Comparison of ENCODE assay signal across 14 mouse cellular contexts in genomic region chr7:80184551-80184950, GRCm38 (mm10). TPM values are rescaled to one million over a fixed set of nuclear protein-coding genes. Genes with fewer than 3 reads are reported as not detected.
DNase-seq lines count a peak whose midpoint lies in the region; ATAC-seq lines count a peak whose summit lies in the region.
"Had no signal": no experiment of that assay in that cellular context is flagged by ENCODE, and none has a peak within 500 bp of the region (broad histone marks: within the 10 kb centered on the region; RNA-seq: fewer than 3 reads in every experiment).

No protein-coding gene starts in this region.

- H3K9ac ChIP-seq in forebrain, embryonic 11.5 days (ENCODE audit: low read length) = no peak overlapping the region
- H3K9ac ChIP-seq in intestine, embryonic 16.5 days (ENCODE audit: low read depth, low read length) = no peak overlapping the region
- H3K9ac ChIP-seq in intestine, embryonic 15.5 days = no peak overlapping the region
- H3K9ac ChIP-seq in neural tube, embryonic 13.5 days = no peak overlapping the region
- H3K9ac ChIP-seq in stomach, embryonic 16.5 days (ENCODE audit: low read length) = no peak overlapping the region
- H3K9ac ChIP-seq: forebrain, embryonic 13.5 days had no signal

- peak overlapping the region; percentile 67; the same call in 1 of the 2 replicates for H3K27ac ChIP-seq in forebrain, embryonic 10.5 days
- no peak overlapping the region for H3K27ac ChIP-seq in forebrain, embryonic 11.5 days (ENCODE audit: low read depth, low read length)
- peak overlapping the region; percentile 75; the same call in 1 of the 2 replicates for H3K27ac ChIP-seq in intestine, embryonic 16.5 days (ENCODE audit: low read length)
- H3K27ac ChIP-seq in intestine, embryonic 15.5 days = no peak overlapping the region
- H3K27ac ChIP-seq in neural tube, embryonic 13.5 days (replicated peaks) = 0 out of 2 replicates have a peak overlapping the region, but pooled peaks have one; percentile 24
- H3K27ac ChIP-seq in stomach, embryonic 16.5 days (ENCODE audit: low read length) = peak overlapping the region; percentile 92; the same call in 1 of the 2 replicates
- H3K27ac ChIP-seq: forebrain, embryonic 13.5 days had no signal

- no peak for DNase-seq in forebrain, embryonic 10.5 days (ENCODE audit: extremely low spot score, low spot score)
- DNase-seq in forebrain, embryonic 11.5 days (ENCODE audit: low spot score) = no peak
- no peak for DNase-seq in neural tube, embryonic 10.5 days (ENCODE audit: extremely low spot score, low spot score)
- DNase-seq in frontal cortex, postnatal 14 days (ENCODE audit: low spot score in 2 of 2) = no peak
- DNase-seq: cerebellum, adult 8-10 months; gastrocnemius, postnatal 25 days; lung, adult 18-20 months; right cerebral cortex, postnatal 4 days had no signal

- no peak for ATAC-seq in forebrain, embryonic 11.5 days (replicated peaks; ENCODE audit: low FRiP score)
- ATAC-seq in intestine, embryonic 16.5 days = no peak
- ATAC-seq in intestine, embryonic 15.5 days = no peak
- no peak for ATAC-seq in neural tube, embryonic 13.5 days (ENCODE audit: low read depth)
- ATAC-seq in stomach, embryonic 16.5 days (ENCODE audit: insufficient read depth, low FRiP score) = no peak
- ATAC-seq: forebrain, embryonic 13.5 days had no signal

- no peak overlapping the region for H3K4me2 ChIP-seq in forebrain, embryonic 11.5 days (ENCODE audit: low read depth, low read length, severe bottlenecking)
- H3K4me2 ChIP-seq in intestine, embryonic 16.5 days (ENCODE audit: low read depth, low read length) = no peak overlapping the region
- H3K4me2 ChIP-seq in intestine, embryonic 15.5 days (replicated peaks) = no peak overlapping the region
- no peak overlapping the region for H3K4me2 ChIP-seq in neural tube, embryonic 13.5 days
- H3K4me2 ChIP-seq in stomach, embryonic 16.5 days (ENCODE audit: low read depth, low read length) = no peak overlapping the region
- H3K4me2 ChIP-seq: forebrain, embryonic 13.5 days had no signal

- no peaks in the 10 kb centered on the region for H3K36me3 ChIP-seq in forebrain, embryonic 10.5 days (replicated peaks)
- H3K36me3 ChIP-seq in forebrain, embryonic 11.5 days (ENCODE audit: control insufficient read depth, insufficient read depth, low read length) = no peaks in the 10 kb centered on the region
- H3K36me3 ChIP-seq in intestine, embryonic 16.5 days (ENCODE audit: control insufficient read depth, insufficient read depth, low read length) = no peaks in the 10 kb centered on the region
- no peaks in the 10 kb centered on the region for H3K36me3 ChIP-seq in intestine, embryonic 15.5 days
- no peaks in the 10 kb centered on the region for H3K36me3 ChIP-seq in neural tube, embryonic 13.5 days
- no peaks in the 10 kb centered on the region for H3K36me3 ChIP-seq in stomach, embryonic 16.5 days (ENCODE audit: control insufficient read depth, insufficient read depth, low read length)
- H3K36me3 ChIP-seq: embryonic facial prominence, embryonic 10.5 days had no signal

- H3K4me1 ChIP-seq in forebrain, embryonic 10.5 days = peaks cover 57% of the 10 kb centered on the region
- H3K4me1 ChIP-seq in forebrain, embryonic 11.5 days (replicated peaks; ENCODE audit: control insufficient read depth, insufficient read depth, low read length) = peaks cover 19% of the 10 kb centered on the region
- H3K4me1 ChIP-seq in intestine, embryonic 16.5 days (ENCODE audit: control insufficient read depth, insufficient read depth, low read length) = peaks cover 37% of the 10 kb centered on the region; the same call in 1 of the 2 replicates
- H3K4me1 ChIP-seq in intestine, embryonic 15.5 days (replicated peaks) = peaks cover 27% of the 10 kb centered on the region
- H3K4me1 ChIP-seq in neural tube, embryonic 13.5 days (replicated peaks) = peaks cover 44% of the 10 kb centered on the region
- peaks cover 21% of the 10 kb centered on the region for H3K4me1 ChIP-seq in stomach, embryonic 16.5 days (ENCODE audit: control insufficient read depth, insufficient read depth, low read length)

- 90% methylated on average over 4 of the region's 4 CpGs for WGBS in forebrain, embryonic 10.5 days
- 84% methylated on average over 4 of the region's 4 CpGs for WGBS in forebrain, embryonic 11.5 days
- 47% methylated on average over 4 of the region's 4 CpGs for WGBS in intestine, embryonic 16.5 days
- 45% methylated on average over 4 of the region's 4 CpGs for WGBS in intestine, embryonic 15.5 days
- WGBS in neural tube, embryonic 13.5 days = 35% methylated on average over 4 of the region's 4 CpGs
- WGBS in stomach, embryonic 16.5 days = 21% methylated on average over 4 of the region's 4 CpGs

- no peaks in the 10 kb centered on the region for H3K9me3 ChIP-seq in forebrain, embryonic 10.5 days
- no peaks in the 10 kb centered on the region for H3K9me3 ChIP-seq in forebrain, embryonic 11.5 days (ENCODE audit: control insufficient read depth, low read length)
- no peaks in the 10 kb centered on the region for H3K9me3 ChIP-seq in intestine, embryonic 16.5 days (ENCODE audit: control insufficient read depth, low read length)
- no peaks in the 10 kb centered on the region for H3K9me3 ChIP-seq in intestine, embryonic 15.5 days
- no peaks in the 10 kb centered on the region for H3K9me3 ChIP-seq in neural tube, embryonic 13.5 days
- no peaks in the 10 kb centered on the region for H3K9me3 ChIP-seq in stomach, embryonic 16.5 days (replicated peaks; ENCODE audit: control insufficient read depth, low read length)
- H3K9me3 ChIP-seq: embryonic facial prominence, embryonic 10.5 days; forebrain, embryonic 13.5 days had no signal

- no peaks in the 10 kb centered on the region for H3K27me3 ChIP-seq in forebrain, embryonic 10.5 days (ENCODE audit: poor library complexity, severe bottlenecking)
- H3K27me3 ChIP-seq in forebrain, embryonic 11.5 days (ENCODE audit: control insufficient read depth, insufficient read depth, low read length) = no peaks in the 10 kb centered on the region
- no peaks in the 10 kb centered on the region for H3K27me3 ChIP-seq in intestine, embryonic 16.5 days (replicated peaks; ENCODE audit: control insufficient read depth, insufficient read depth, low read length)
- no peaks in the 10 kb centered on the region for H3K27me3 ChIP-seq in intestine, embryonic 15.5 days (replicated peaks)
- H3K27me3 ChIP-seq in neural tube, embryonic 13.5 days = no peaks in the 10 kb centered on the region
- H3K27me3 ChIP-seq in stomach, embryonic 16.5 days (ENCODE audit: control insufficient read depth, insufficient read depth, low read length) = no peaks in the 10 kb centered on the region
- H3K27me3 ChIP-seq: forebrain, embryonic 13.5 days had no signal

- no peak overlapping the region for H3K4me3 ChIP-seq in forebrain, embryonic 10.5 days
- no peak overlapping the region for H3K4me3 ChIP-seq in forebrain, embryonic 11.5 days (ENCODE audit: low read depth, low read length)
- H3K4me3 ChIP-seq in intestine, embryonic 16.5 days (ENCODE audit: low read length) = no peak overlapping the region
- H3K4me3 ChIP-seq in intestine, embryonic 15.5 days (replicated peaks) = no peak overlapping the region
- H3K4me3 ChIP-seq in neural tube, embryonic 13.5 days = no peak overlapping the region
- no peak overlapping the region for H3K4me3 ChIP-seq in stomach, embryonic 16.5 days (replicated peaks; ENCODE audit: low read length)
- H3K4me3 ChIP-seq: embryonic facial prominence, embryonic 10.5 days; forebrain, embryonic 13.5 days had no signal

RNA-seq across cellular contexts. Expression of gene Sema4b, which starts 2.1 kb away (rescaled TPM):
- polyA plus RNA-seq in forebrain, embryonic 10.5 days (2016; fragmentation: Nextera tagmentation; extraction: Ambion mirVana) = 15.1 and 15.9 TPM in 2 replicates
- 15.7 and 17.3 TPM in 2 replicates for polyA plus RNA-seq in forebrain, embryonic 11.5 days (2014; fragmentation: Nextera tagmentation; extraction: Ambion mirVana)
- polyA plus RNA-seq in intestine, embryonic 16.5 days (2015; fragmentation: Nextera tagmentation; extraction: Ambion mirVana) = 14.9 and 16.3 TPM in 2 replicates
- polyA plus RNA-seq in intestine, embryonic 15.5 days (2015; fragmentation: Nextera tagmentation; extraction: Ambion mirVana) = 16.8 and 16.9 TPM in 2 replicates
- polyA plus RNA-seq in neural tube, embryonic 13.5 days (2015; fragmentation: Nextera tagmentation; extraction: Ambion mirVana) = 22.1 and 23.2 TPM in 2 replicates
- polyA plus RNA-seq in stomach, embryonic 16.5 days (2015; fragmentation: Nextera tagmentation; extraction: Ambion mirVana) = 19.7 and 23.7 TPM in 2 replicates

RNA-seq across cellular contexts. Expression of gene Cib1, which starts 48.1 kb away (rescaled TPM):
- polyA plus RNA-seq in forebrain, embryonic 10.5 days (2016; fragmentation: Nextera tagmentation; extraction: Ambion mirVana) = 69.0 and 70.2 TPM in 2 replicates
- 51.4 and 58.1 TPM in 2 replicates for polyA plus RNA-seq in forebrain, embryonic 11.5 days (2014; fragmentation: Nextera tagmentation; extraction: Ambion mirVana)
- 285 and 306 TPM in 2 replicates for polyA plus RNA-seq in intestine, embryonic 16.5 days (2015; fragmentation: Nextera tagmentation; extraction: Ambion mirVana)
- 199 and 237 TPM in 2 replicates for polyA plus RNA-seq in intestine, embryonic 15.5 days (2015; fragmentation: Nextera tagmentation; extraction: Ambion mirVana)
- 31.0 and 34.6 TPM in 2 replicates for polyA plus RNA-seq in neural tube, embryonic 13.5 days (2015; fragmentation: Nextera tagmentation; extraction: Ambion mirVana)
- 141 and 167 TPM in 2 replicates for polyA plus RNA-seq in stomach, embryonic 16.5 days (2015; fragmentation: Nextera tagmentation; extraction: Ambion mirVana)

RNA-seq across cellular contexts. Expression of gene Gdpgp1, which starts 48.1 kb away (rescaled TPM):
- 6.3 and 6.7 TPM in 2 replicates for polyA plus RNA-seq in forebrain, embryonic 10.5 days (2016; fragmentation: Nextera tagmentation; extraction: Ambion mirVana)
- polyA plus RNA-seq in forebrain, embryonic 11.5 days (2014; fragmentation: Nextera tagmentation; extraction: Ambion mirVana) = 5.3 and 5.7 TPM in 2 replicates
- polyA plus RNA-seq in intestine, embryonic 16.5 days (2015; fragmentation: Nextera tagmentation; extraction: Ambion mirVana) = 7.6 and 8.1 TPM in 2 replicates
- polyA plus RNA-seq in intestine, embryonic 15.5 days (2015; fragmentation: Nextera tagmentation; extraction: Ambion mirVana) = 6.5 and 6.6 TPM in 2 replicates
- polyA plus RNA-seq in neural tube, embryonic 13.5 days (2015; fragmentation: Nextera tagmentation; extraction: Ambion mirVana) = 4.5 TPM in 2 replicates
- 4.0 and 4.7 TPM in 2 replicates for polyA plus RNA-seq in stomach, embryonic 16.5 days (2015; fragmentation: Nextera tagmentation; extraction: Ambion mirVana)

Comparison
In these comparisons a context has a peak if more than half of its experiments do, and no peak if none do; other contexts are left out.
1. H3K27ac ChIP-seq: peak in forebrain, embryonic 10.5 days (single experiment), intestine, embryonic 16.5 days (single experiment), neural tube, embryonic 13.5 days (single experiment) and stomach, embryonic 16.5 days (single experiment); none in forebrain, embryonic 11.5 days (single experiment) and intestine, embryonic 15.5 days (single experiment).